Mouse (Mus musculus): ENCODE results near the gene Hsd3b6.
"Not testable (repeated sequence)": the region's sequence is repeated elsewhere in the genome, so short reads cannot be mapped to it uniquely, and the experiment has no call there.

Gene Hsd3b6

GRCm38 (mm10) chr3:98814101-98814670 is at the start of gene Hsd3b6:
Gene Hsd3b6 (minus strand): TSS chr3:98814443.
- in situ Hi-C loops (cut with MboI; ENCODE audit: unreplicated experiment in 2 of 2), result no loop called here

GRCm38 (mm10) chr3:98862800-98863199 is 48.6 kb upstream of the Hsd3b6 start:
- in situ Hi-C loops (cut with MboI; ENCODE audit: unreplicated experiment in 2 of 2), result no loop called here

- in situ Hi-C loops (cut with MboI; ENCODE audit: unreplicated experiment in 2 of 2), result no loop called here
Observed at GRCm38 (mm10) chr3:98859576-98859975, 45.3 kb upstream of the Hsd3b6 start, which contains the start of gene Hsd3b1. Gene Hsd3b1 (minus strand): TSS chr3:98859794.

GRCm38 (mm10) chr3:98858051-98858450 is 43.8 kb upstream of the Hsd3b6 start:
- in situ Hi-C loops (cut with MboI; ENCODE audit: unreplicated experiment in 2 of 2), result no loop called here

GRCm38 (mm10) chr3:98856892-98857291 is 42.6 kb upstream of the Hsd3b6 start:
- in situ Hi-C loops (cut with MboI; ENCODE audit: unreplicated experiment in 2 of 2), result no loop called here

GRCm38 (mm10) chr3:98855160-98855559 is 40.9 kb upstream of the Hsd3b6 start:
- in situ Hi-C loops (cut with MboI; ENCODE audit: unreplicated experiment in 2 of 2), result no loop called here

GRCm38 (mm10) chr3:98853685-98854084 is 39.4 kb upstream of the Hsd3b6 start:
- in situ Hi-C loops (cut with MboI; ENCODE audit: unreplicated experiment in 2 of 2), result no loop called here

GRCm38 (mm10) chr3:98853051-98853450 is 38.8 kb upstream of the Hsd3b6 start:
- in situ Hi-C loops (cut with MboI; ENCODE audit: unreplicated experiment in 2 of 2), result no loop called here

- in situ Hi-C loops (cut with MboI; ENCODE audit: unreplicated experiment in 2 of 2), result no loop called here
Observed at GRCm38 (mm10) chr3:98852631-98853030, 38.4 kb upstream of the Hsd3b6 start.

GRCm38 (mm10) chr3:98851853-98852252 is 37.6 kb upstream of the Hsd3b6 start:
- in situ Hi-C loops (cut with MboI; ENCODE audit: unreplicated experiment in 2 of 2), result no loop called here

GRCm38 (mm10) chr3:98850262-98850661 is 36.0 kb upstream of the Hsd3b6 start:
- in situ Hi-C loops (cut with MboI; ENCODE audit: unreplicated experiment in 2 of 2), result no loop called here

GRCm38 (mm10) chr3:98848898-98849297 is 34.7 kb upstream of the Hsd3b6 start:
- in situ Hi-C loops (cut with MboI; ENCODE audit: unreplicated experiment in 2 of 2), result no loop called here

GRCm38 (mm10) chr3:98812653-98813052 is 1.6 kb downstream of the Hsd3b6 start:
- in situ Hi-C loops (cut with MboI; ENCODE audit: unreplicated experiment in 2 of 2), result not testable (repeated sequence)

GRCm38 (mm10) chr3:98805032-98805431 is 9.2 kb downstream of the Hsd3b6 start:
- in situ Hi-C loops (cut with MboI; ENCODE audit: unreplicated experiment in 2 of 2), result not testable (repeated sequence)

GRCm38 (mm10) chr3:98786551-98786950 is 27.7 kb downstream of the Hsd3b6 start:
- in situ Hi-C loops (cut with MboI; ENCODE audit: unreplicated experiment in 2 of 2), result no loop called here

- in situ Hi-C loops (cut with MboI; ENCODE audit: unreplicated experiment in 2 of 2), result no loop called here
Observed at GRCm38 (mm10) chr3:98782181-98782868, 31.9 kb downstream of the Hsd3b6 start.

GRCm38 (mm10) chr3:98780921-98781320 is 33.3 kb downstream of the Hsd3b6 start:
- in situ Hi-C loops (cut with MboI; ENCODE audit: unreplicated experiment in 2 of 2), result no loop called here

GRCm38 (mm10) chr3:98764155-98764554 is 50.1 kb downstream of the Hsd3b6 start:
- in situ Hi-C loops (cut with MboI; ENCODE audit: unreplicated experiment in 2 of 2), result no loop called here

GRCm38 (mm10) chr3:98756836-98757235 is 57.4 kb downstream of the Hsd3b6 start:
- in situ Hi-C loops (cut with MboI; ENCODE audit: unreplicated experiment in 2 of 2), result no loop called here
